Mouse (Mus musculus): ENCODE results near the gene Pigq. TPM values are rescaled to one million over a fixed set of nuclear protein-coding genes. Genes with fewer than 3 reads are reported as not detected.
A peak's percentile ranks its signal among the peaks of the same experiment; 100 is the strongest.

The Pigq gene
- polyA plus RNA-seq, 1 experiment, result 144 TPM

DNA sequence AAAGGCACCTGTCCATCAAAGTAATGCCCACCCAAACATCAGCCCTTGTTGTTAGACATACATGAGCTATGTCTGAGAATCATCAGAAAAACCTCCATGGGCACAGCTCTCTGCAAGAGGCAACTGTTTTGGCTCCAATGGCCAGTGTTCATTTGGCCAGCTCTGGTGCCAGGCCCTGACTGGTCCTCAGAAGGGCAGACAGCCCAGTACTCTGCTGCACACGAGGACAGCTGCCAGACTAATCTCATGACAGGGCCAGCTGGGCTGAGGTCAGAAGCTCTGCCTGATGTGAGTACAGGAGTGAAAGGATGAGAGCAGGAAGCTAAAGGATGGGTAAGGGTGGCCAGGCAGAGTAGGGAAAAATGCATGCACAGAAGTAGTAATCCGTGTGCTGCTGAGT is 19.4 kb downstream of the Pigq start:
- DNase-seq (ENCODE audit: low read depth), result no peak

DNA sequence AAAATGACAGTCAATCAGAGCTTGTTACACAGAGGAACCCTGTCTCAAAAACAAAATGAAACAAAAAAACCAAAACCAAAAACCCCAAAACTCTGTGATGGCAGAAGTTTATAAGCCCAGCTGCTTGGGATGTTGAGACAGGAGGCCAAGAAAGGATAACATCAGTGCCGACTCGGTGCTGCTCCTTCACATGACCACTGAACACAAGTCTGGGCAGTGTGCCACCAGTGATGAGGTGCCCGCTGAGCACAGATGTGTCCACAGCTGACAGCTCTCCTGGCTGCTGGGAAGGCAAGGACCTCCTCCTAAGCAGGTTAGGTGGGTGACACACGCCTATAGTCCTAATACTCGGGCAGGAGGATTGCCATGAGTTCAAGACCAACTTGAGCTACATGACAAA is 22.6 kb downstream of the Pigq start:
- DNase-seq (ENCODE audit: low read depth), result no peak

DNA sequence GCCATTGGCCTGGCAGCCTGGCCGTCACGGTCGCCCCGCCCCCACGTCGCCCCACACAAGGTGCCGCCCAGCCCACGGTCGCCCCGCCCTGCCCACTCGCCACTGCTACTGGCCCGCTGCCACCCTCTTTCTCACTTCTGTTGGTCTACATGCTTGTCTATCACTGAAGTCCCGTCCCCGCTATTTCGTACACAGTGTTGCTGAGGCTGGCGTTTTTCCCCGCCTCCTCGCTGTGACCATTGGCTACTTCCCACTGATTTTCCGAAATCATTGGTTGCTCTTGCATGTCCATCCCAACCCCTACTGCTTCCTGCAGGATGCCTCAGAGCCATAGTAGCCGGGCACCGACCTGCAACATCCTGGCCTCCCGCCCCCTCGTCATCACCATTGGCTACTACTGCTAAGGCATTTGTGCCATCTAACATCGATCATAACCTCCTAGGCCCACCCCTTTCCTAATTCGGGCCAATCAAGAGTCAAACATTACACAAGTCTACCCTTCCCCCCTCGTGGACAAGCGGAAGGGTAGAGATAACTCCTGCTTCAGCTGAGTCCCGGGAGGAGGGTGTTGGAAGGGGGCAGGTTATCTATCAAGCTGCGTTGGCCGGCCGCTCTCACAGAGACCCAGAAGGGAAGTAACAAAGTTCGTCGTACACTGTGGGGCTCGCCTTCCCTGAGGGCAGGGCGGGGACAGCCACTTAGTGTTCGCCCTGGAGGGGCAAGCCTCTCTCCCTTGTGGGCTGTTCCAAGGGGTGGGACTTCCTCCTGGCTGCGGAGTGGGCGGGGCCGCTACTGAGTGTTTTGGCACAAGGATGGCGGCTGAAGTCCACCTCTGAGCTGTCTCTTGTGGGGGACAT is 24.7 kb downstream of the Pigq start:
- peak; percentile 100 for DNase-seq (ENCODE audit: low read depth)

DNA sequence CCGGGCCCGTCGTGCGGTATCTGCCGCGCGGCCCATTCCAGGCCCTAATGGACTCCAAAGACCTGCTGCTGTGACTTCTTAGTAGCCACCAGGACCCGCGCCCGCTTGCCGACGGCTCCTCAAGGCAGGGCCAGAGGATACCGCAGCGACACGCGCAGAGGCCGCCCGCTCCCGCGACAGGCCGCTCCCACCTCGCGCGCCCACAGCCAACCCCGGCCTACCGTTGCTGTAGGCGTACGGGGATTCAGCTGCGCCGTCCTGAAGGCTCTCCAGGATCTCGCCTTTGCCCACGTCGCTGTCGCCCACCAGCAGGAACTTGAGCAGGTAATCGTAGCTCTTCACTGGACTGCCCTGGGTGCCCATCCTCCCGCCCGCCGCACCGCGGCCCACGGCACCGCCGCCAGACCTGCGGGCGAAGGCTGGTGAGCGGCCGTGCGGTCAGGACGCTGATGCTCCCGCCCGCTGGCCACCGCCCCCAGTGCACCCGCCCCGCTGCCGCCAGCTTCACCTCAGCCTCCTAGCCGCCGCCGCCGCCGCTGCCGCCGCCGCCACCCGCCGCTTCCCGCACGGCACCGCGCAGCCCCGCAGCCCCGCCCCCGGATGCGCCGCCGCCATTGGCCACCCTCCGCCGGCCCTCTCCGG is 25.5 kb downstream of the Pigq start, which contains the start of gene Rab40c:
Gene Rab40c, minus strand, starts transcription at position 584 of the 642 bp plus-strand sequence.
- DNase-seq (ENCODE audit: low read depth), result no peak

DNA sequence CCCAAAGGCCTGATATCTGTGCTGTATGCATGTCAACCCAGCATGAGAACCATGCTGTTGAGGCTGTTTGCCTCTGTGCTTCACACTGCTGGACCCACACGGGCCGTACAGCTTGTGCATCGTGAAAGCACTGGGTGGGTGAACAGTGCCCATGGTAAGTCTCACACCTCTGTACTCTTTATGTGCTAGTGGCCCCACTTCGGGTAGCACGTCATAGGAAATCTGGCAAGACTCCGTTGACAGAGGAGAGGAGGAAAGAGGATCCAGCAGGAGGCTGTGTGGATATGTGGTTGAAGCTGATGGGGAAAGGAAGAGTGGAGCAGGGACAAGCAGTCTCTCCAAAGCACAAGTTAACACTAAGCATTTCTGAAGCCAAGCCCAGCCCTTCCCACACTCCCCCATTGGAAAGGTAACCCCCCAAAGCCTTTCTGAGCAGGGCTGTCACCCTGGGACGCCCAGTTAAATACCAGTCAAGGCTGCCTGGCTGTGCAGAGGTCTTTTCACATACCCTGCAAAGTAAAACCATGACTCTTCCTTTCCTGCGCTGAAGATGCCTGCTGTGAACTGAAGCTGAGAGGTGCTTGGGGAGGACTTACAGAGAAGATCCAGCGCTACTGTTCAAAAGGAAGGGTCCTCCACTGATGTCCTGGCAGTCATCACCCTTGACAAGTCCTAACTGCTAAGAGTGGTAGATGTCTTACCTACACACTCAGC is 26.5 kb downstream of the Pigq start:
- no peak for DNase-seq (ENCODE audit: low read depth)

- no peak for DNase-seq (ENCODE audit: low read depth)
Measured at GRCm38 (mm10) chr17:25916931-25917647, 27.6 kb downstream of the Pigq start.

- no peak for DNase-seq (ENCODE audit: low read depth)
Measured at GRCm38 (mm10) chr17:25914295-25914694, 30.4 kb downstream of the Pigq start.

GRCm38 (mm10) chr17:25913877-25914275 is 30.9 kb downstream of the Pigq start:
- DNase-seq (ENCODE audit: low read depth), result no peak

DNA sequence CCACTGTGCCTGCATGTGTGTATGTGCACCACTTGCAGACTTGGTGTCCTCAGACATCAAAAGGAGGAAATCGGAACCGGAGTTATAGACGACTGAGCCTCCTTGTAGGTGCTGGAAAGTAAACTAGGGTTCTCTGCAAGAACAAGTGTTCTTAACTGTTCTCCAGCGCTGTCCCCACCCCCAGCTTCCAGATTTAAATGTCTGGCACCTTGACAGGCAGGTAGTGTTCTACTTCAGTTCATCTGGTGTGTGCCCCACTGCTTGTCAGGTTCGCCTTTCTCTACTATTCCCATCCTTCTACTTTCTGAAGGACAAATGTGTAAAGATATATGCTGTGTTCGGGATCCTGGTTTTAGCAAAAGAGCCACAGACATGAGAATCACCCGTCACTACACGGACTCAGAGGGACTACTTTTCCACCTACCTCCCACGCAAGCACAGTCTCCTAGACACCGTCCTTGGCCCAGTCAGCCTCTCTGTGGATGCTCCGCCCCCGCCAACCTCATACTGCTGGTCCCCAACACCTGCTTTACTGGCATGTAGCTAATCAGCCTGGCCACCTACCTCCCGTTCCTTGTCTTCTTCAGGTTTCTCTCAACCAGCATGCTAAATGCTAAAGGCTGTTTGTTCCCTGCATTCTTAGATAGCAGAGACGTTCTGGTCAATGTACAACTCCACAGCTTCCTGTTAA is 31.4 kb downstream of the Pigq start:
- DNase-seq (ENCODE audit: low read depth), result no peak

DNA sequence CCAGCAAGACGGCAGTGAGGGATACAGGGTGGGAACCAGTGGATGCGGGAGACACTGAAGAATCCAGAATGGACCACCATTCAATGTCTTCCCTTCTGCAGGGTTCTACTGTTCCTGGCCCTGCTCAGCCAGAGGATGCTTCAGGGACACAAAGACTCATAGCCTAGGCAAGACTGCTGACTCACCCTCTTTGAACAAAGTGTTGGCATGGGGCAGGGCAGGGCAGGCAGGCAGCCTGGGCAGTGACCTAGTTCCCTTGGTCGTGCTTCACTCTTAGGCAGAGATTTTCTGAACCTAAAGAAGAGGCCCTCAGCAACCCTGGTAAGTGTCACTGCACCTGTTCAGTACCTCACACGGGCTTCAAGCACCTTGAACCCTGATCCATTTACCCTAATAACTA is 32.9 kb downstream of the Pigq start:
- no peak for DNase-seq (ENCODE audit: low read depth)

- no peak for DNase-seq (ENCODE audit: low read depth)
Measured at GRCm38 (mm10) chr17:25907640-25908039, 37.1 kb downstream of the Pigq start.

GRCm38 (mm10) chr17:25903061-25903460 is 41.7 kb downstream of the Pigq start:
- no peak for DNase-seq (ENCODE audit: low read depth)

- no peak for DNase-seq (ENCODE audit: low read depth)
Measured at GRCm38 (mm10) chr17:25900193-25900592, 44.5 kb downstream of the Pigq start.

- DNase-seq (ENCODE audit: low read depth), result no peak
Measured at GRCm38 (mm10) chr17:25895891-25896290, 48.8 kb downstream of the Pigq start.

- DNase-seq (ENCODE audit: low read depth), result no peak
Measured at GRCm38 (mm10) chr17:25895415-25895814, 49.3 kb downstream of the Pigq start.

- DNase-seq (ENCODE audit: low read depth), result no peak
Measured at GRCm38 (mm10) chr17:25893975-25894617, 50.6 kb downstream of the Pigq start.

DNA sequence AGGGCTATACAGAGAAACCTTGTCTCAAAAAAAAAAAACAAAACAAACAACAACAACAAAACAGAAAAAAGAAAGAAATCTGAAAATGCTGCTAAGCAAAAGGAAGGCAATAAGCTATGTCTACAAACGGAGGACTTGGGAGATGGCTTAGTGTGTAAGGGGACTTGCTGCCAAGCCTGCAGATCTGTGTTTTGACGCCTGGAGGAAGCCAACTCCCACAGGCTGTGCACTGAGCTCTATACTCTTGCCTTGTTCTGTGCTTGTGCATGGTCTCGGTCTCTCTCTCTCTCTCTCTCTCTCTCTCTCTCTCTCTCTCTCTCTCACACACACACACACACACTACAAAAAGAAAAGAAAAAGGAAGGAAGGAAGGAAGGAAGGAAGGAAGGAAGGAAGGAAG is 55.9 kb downstream of the Pigq start:
- no peak for DNase-seq (ENCODE audit: low read depth)

DNA sequence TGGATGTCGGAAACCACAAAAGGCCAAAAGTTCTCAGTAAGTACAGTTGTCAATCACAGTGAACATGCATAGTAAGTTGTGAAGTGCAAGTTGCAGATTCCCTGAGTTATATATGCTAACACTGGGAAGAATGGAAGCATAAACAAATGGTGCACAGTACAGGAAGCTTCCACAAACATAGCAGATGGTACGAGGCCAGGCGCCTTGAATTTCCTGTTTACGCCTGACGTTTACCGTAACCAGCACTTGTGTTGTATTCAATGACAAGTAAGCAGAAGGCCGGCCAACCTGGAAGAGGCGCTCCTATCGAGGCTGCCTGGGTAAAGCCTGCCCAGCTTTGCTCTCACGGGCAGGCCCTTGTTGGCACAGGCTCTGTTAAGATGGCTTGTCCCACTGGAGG is 57.3 kb downstream of the Pigq start:
- no peak for DNase-seq (ENCODE audit: low read depth)

DNA sequence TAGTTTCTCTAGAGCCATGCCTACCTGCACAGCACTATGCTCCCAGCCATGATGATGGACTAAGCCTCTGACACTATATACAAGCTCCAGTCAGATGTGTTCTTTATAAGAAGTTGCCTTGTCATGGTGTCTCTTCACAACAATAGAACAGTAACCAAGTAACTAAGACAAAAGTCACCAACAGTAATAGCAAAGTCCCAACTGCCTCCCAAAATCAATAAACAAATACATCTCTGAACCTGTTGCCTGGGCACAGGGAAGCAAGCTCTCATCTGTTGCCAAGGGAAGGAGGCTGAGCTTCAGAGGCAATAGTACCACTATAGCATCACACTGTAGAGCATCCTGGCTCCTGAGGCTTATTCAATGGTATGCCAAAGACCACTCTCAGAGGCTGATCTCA is 57.9 kb downstream of the Pigq start:
- DNase-seq (ENCODE audit: low read depth), result no peak

DNA sequence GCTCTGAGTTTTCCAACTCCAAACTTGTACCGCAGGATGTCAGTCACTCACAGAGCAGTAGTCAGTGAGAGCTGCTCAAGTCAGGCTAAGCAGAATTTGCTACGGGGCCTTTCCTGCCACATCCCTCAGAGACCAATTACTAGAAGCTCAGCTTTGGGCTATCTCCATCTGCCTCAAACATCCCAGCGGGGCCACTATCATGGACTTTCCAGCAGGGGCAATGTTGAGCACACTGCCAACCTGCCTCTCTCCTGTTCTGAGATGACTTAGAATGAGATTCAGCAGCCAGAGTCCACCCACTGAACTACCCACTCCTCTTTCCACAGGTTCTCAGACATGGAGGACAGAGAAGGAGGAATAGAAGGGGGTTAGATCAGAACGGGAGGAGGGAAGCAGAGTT is 59.1 kb downstream of the Pigq start:
- DNase-seq (ENCODE audit: low read depth), result no peak

DNA sequence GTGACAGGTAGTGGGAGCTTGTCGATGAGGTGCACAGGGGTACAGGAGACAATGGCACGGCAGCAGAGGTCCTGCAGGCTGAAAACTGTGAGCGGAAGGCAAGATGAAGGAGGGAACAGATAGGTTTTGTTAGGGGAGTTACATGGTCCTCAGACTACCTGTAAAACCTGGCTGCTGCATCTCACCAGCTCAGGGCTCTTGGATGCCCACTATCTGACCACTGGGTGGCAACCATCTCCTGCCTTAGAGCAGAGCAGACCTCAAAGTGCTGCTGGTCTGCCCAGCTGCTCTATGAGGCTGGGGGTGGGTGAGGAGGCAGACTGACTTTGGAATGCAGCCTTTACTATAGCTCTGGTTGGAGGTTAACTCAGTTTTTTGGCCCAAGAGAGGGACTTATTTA is 60.9 kb downstream of the Pigq start:
- no peak for DNase-seq (ENCODE audit: low read depth)
